Mouse (Mus musculus) ES-E14 (cell line): ENCODE measurements around the gene Rec114. TPM values are rescaled to one million over a fixed set of nuclear protein-coding genes. Genes with fewer than 3 reads are reported as not detected.

Experiments
- DNase-seq: peaks from one replicate; pipeline ENCODE4 v3.0.0-alpha.2; 2013; ENCODE audit warnings: low read depth, low spot score
- H3K27ac ChIP-seq: 2 replicates; pipeline ENCODE4 v1.5.1; 2012; ENCODE audit warnings: low read depth, mild to moderate bottlenecking, low read length, moderate library complexity, mixed read lengths; ENCODE audit not compliant: poor library complexity, insufficient read depth, severe bottlenecking
- H3K36me3 ChIP-seq: 2 replicates; pipeline ENCODE4 v1.6.1; 2012; ENCODE audit warnings: mild to moderate bottlenecking, low read length, moderate library complexity, mixed read lengths; ENCODE audit not compliant: control insufficient read depth, poor library complexity, insufficient read depth, severe bottlenecking
- H3K4me1 ChIP-seq, 2 experiments: fragments of 150-350 bp in 1 of 2; sonication (generic) in 1 of 2; 2 replicates each; pipeline ENCODE4 v1.6.1; 2012; ENCODE audit warnings: low read length in 2 of 2, mild to moderate bottlenecking in 1 of 2, mixed read lengths in 1 of 2; ENCODE audit not compliant: control insufficient read depth in 2 of 2, insufficient read depth in 2 of 2, poor library complexity in 1 of 2
- H3K4me3 ChIP-seq, 2 experiments: fragments of 150-350 bp in 1 of 2; sonication (generic) in 1 of 2; 2 replicates each; pipeline ENCODE4 v1.5.1; 2012; ENCODE audit warnings: low read length in 2 of 2, low read depth in 1 of 2, mild to moderate bottlenecking in 1 of 2, mixed read lengths in 1 of 2; ENCODE audit not compliant: insufficient read depth in 1 of 2, poor library complexity in 1 of 2, severe bottlenecking in 1 of 2
- H3K9ac ChIP-seq: 2 replicates; pipeline ENCODE4 v1.6.1; 2012; ENCODE audit warnings: low read depth, mild to moderate bottlenecking, low read length, mixed read lengths; ENCODE audit not compliant: poor library complexity, insufficient read depth, severe bottlenecking
- H3K9me3 ChIP-seq: fragments of 150-350 bp; sonication (generic); 2 replicates; pipeline ENCODE4 v1.6.1; 2012; ENCODE audit warnings: low read depth, mild to moderate bottlenecking, low read length; ENCODE audit not compliant: control insufficient read depth, insufficient read depth
- CHD2 ChIP-seq: IDR thresholded peaks from 2 replicates; pipeline ENCODE4 v1.6.1; 2014; ENCODE audit warnings: mild to moderate bottlenecking, low read depth, low read length, inconsistent platforms
- HCFC1 ChIP-seq: IDR thresholded peaks from 2 replicates; pipeline ENCODE4 v1.6.1; 2012; ENCODE audit warnings: low read length, inconsistent platforms, borderline replicate concordance; ENCODE audit not compliant: insufficient read depth
- MAFK ChIP-seq: IDR thresholded peaks from 2 replicates; pipeline ENCODE4 v1.6.1; 2014; ENCODE audit warnings: mild to moderate bottlenecking, low read depth, low read length, inconsistent platforms; ENCODE audit not compliant: insufficient read depth
- ZC3H11A ChIP-seq: IDR thresholded peaks from 2 replicates; pipeline ENCODE4 v1.6.1; 2012; ENCODE audit warnings: low read depth, mild to moderate bottlenecking, inconsistent platforms, low read length, borderline replicate concordance
- ZNF384 ChIP-seq: IDR thresholded peaks from 2 replicates; pipeline ENCODE4 v1.6.1; 2012; ENCODE audit warnings: low read depth, low read length, inconsistent platforms
- in situ Hi-C, 2 experiments: fragments of 600-800 bp; cut with MboI; formaldehyde crosslinking; loops; one replicate each; pipeline ENCODE4 v1.15.1; 2025; ENCODE audit warnings: low sequenced_read_pairs in 2 of 2, inconsistent platforms in 1 of 2; ENCODE audit not compliant: unreplicated experiment in 2 of 2
- total RNA-seq: library from RNA; depleted of rRNA; stranded (reverse); fragments of 300-350 nt; gene quantifications from 2 replicates; pipeline ENCODE4 v1.2.3, GENCODE M21; 2012

Gene Rec114
- total RNA-seq, 1 experiment, result 16.7 TPM

DNA sequence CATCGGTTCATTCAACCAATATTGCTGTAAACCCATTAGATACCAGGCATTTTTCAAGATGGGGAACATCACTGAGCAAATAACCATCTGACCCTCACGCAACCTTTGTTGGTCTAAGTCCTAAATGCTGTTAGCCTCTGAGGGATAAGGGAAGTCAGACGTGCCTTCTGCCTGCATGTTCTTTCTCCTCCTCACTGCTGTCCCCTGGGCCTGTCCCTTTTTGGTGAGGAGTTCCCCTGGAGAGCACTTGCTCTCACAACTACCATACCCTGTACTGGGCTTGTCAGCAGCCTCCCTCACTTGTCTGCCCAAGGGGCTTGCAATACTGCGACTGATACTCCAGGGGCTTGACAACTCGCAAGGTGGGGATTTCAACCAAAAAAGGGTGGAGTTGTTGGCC, 21.6 kb downstream of the Rec114 start:
- no peaks in the 10 kb centered on the region for H3K36me3 ChIP-seq
- no peak for DNase-seq

GRCm38 (mm10) chr9:58721021-58721420, 22.7 kb downstream of the Rec114 start:
- Histone ChIP-seq H3K36me3 (no peaks in the 10 kb centered on the region), H3K4me1 (no peaks in the 10 kb centered on the region), H3K27ac (no peak overlapping the region), H3K4me3 (no peak overlapping the region), H3K9ac (no peak overlapping the region), H3K9me3 (peaks cover 2% of the 10 kb centered on the region)
- TF ChIP-seq MAFK, result no peak
- TF ChIP-seq HCFC1, result no peak
- no peak for TF ChIP-seq ZNF384
- no peak for TF ChIP-seq ZC3H11A
- TF ChIP-seq CHD2, result no peak
- in situ Hi-C loops, result no loop called here
- no peak for DNase-seq

More for the DNA sequence above, 21.6 kb downstream of the Rec114 start:
- Histone ChIP-seq H3K9me3 (peaks cover 6% of the 10 kb centered on the region), H3K4me1 (no peaks in the 10 kb centered on the region), H3K4me3 (no peak overlapping the region), H3K27ac (no peak overlapping the region), H3K9ac (no peak overlapping the region)
- TF ChIP-seq ZNF384, result no peak
- TF ChIP-seq HCFC1, result no peak
- no peak for TF ChIP-seq ZC3H11A
- in situ Hi-C loops, result no loop called here

GRCm38 (mm10) chr9:58720167-58720566, 23.6 kb downstream of the Rec114 start:
- H3K9me3 ChIP-seq, result peaks cover 2% of the 10 kb centered on the region
- no peak for TF ChIP-seq ZC3H11A
- no peak for DNase-seq
- no peaks in the 10 kb centered on the region for H3K4me1 ChIP-seq
- in situ Hi-C loops, result no loop called here
- no peak overlapping the region for H3K9ac ChIP-seq
- H3K36me3 ChIP-seq, result no peaks in the 10 kb centered on the region
- H3K4me3 ChIP-seq, result no peak overlapping the region
- H3K27ac ChIP-seq, result no peak overlapping the region

GRCm38 (mm10) chr9:58719471-58719870, 24.3 kb downstream of the Rec114 start:
- in situ Hi-C loops, result no loop called here
- no peak overlapping the region for H3K4me3 ChIP-seq
- no peaks in the 10 kb centered on the region; the same call in 1 of the 2 replicates for H3K9me3 ChIP-seq
- no peak for DNase-seq
- no peak overlapping the region for H3K27ac ChIP-seq
- no peaks in the 10 kb centered on the region for H3K4me1 ChIP-seq
- no peak for TF ChIP-seq HCFC1
- TF ChIP-seq CHD2, result no peak
- no peak for TF ChIP-seq ZNF384
- TF ChIP-seq ZC3H11A, result no peak
- TF ChIP-seq MAFK, result no peak
- H3K36me3 ChIP-seq, result no peaks in the 10 kb centered on the region
- H3K9ac ChIP-seq, result no peak overlapping the region

DNA sequence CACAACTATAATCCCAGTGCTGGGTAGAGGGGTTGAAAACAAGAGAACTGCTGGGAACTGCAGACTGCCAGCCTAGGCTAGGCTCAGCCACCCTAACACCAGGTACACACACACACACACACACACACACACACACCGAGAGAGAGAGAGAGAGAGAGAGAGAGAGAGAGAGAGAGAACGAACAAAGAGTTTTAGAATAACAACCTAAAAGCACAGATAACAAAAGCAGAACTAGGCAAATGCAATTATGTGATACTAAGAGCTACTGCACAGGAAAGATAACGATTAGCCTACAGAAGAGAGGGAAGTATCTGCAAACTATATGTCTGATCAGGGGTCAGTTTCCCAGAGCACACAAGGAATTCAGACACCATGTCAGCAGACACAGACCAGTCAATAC, 24.8 kb downstream of the Rec114 start:
- H3K4me3 ChIP-seq, result no peak overlapping the region
- in situ Hi-C loops, result no loop called here

More for the DNA sequence above, 24.8 kb downstream of the Rec114 start:
- Histone ChIP-seq H3K36me3 (no peaks in the 10 kb centered on the region), H3K27ac (no peak overlapping the region), H3K4me1 (no peaks in the 10 kb centered on the region), H3K9ac (no peak overlapping the region), H3K9me3 (no peaks in the 10 kb centered on the region; the same call in 1 of the 2 replicates)
- no peak for DNase-seq
- TF ChIP-seq ZNF384 (no peak), MAFK (no peak), ZC3H11A (no peak), CHD2 (no peak), HCFC1 (no peak)
